Mouse (Mus musculus) small intestine, adult 2 months (tissue): ENCODE results near the gene Fntb.

ENCODE experiments used
- CTCF ChIP-seq: fragments of 200-500 bp; IDR thresholded peaks from 2 replicates; pipeline ENCODE4 v1.5.1; 2012; ENCODE audit warnings: low read depth, mild to moderate bottlenecking, control low read depth, inconsistent platforms, low read length, moderate library complexity, mixed read lengths; ENCODE audit not compliant: insufficient replicate concordance, insufficient read length; ENCODE audit errors: extremely low read depth
- POLR2A ChIP-seq: fragments of 200-500 bp; IDR thresholded peaks from 2 replicates; pipeline ENCODE4 v1.6.1; 2012; ENCODE audit warnings: low read depth, mild to moderate bottlenecking, control low read depth, inconsistent platforms, low read length, moderate library complexity

DNA sequence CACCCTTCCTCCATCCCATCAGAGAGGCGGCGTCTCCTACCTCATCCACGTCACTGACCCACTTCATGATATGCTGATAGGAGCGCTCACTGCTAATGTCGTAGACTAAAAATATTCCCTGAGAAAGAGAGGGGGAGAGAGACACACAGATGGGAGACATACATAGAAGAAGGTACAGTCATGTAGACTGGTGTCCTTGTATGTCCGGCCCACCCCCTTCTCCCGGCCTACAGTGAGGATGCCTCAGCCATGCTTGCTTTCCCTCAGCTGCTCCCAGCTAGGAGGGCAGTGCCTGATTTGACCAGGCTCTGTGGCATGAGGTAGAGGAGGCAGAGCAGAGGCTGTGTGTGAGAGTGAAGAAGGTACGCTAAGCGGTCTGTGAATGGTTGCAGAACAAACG is 37.6 kb downstream of the Fntb start:
- no peak for TF ChIP-seq CTCF
- no peak for TF ChIP-seq POLR2A
